Mouse (Mus musculus) G1E (cell line): ENCODE measurements around the gene Slco4a1.

Experiments used
- CTCF ChIP-seq: IDR thresholded peaks from 2 replicates; pipeline ENCODE4 v1.5.1; 2012; ENCODE audit warnings: low read depth, low read length, inconsistent platforms, mixed read lengths
- GATA1 ChIP-seq: IDR thresholded peaks from 2 replicates; pipeline ENCODE4 v1.6.1; 2012; ENCODE audit warnings: borderline replicate concordance, low read length, inconsistent platforms, mixed read lengths
- GATA2 ChIP-seq: IDR thresholded peaks from 2 replicates; pipeline ENCODE4 v1.6.1; 2012; ENCODE audit warnings: low read depth, low read length, inconsistent platforms, borderline replicate concordance

GRCm38 (mm10) chr2:180521437-180522221, 65.6 kb downstream of the Slco4a1 start:
- TF ChIP-seq CTCF = no peak
- no peak for TF ChIP-seq GATA1
- no peak for TF ChIP-seq GATA2
